Mouse (Mus musculus) CH12.LX (cell line): ENCODE results near the gene Cxcr5. TPM values are rescaled to one million over a fixed set of nuclear protein-coding genes. Genes with fewer than 3 reads are reported as not detected.

Experiments
- DNase-seq: peaks from one replicate; pipeline ENCODE4 v3.0.0-alpha.2; 2013; ENCODE audit errors: extremely low read depth
- H3K27ac ChIP-seq: 2 replicates; pipeline ENCODE4 v1.5.1; 2012; ENCODE audit warnings: low read depth, mild to moderate bottlenecking, control low read depth, moderate library complexity; ENCODE audit not compliant: insufficient read depth
- H3K27me3 ChIP-seq: replicated peaks from 2 replicates; pipeline ENCODE3; 2012; ENCODE audit warnings: inconsistent platforms
- H3K36me3 ChIP-seq, 2 experiments: replicated peaks in 1 of 2; 2 replicates each; pipeline versions ENCODE3 to v1.6.1; 2012; ENCODE audit warnings: inconsistent platforms in 1 of 2, low read length in 1 of 2, mild to moderate bottlenecking in 1 of 2, mixed read lengths in 1 of 2, moderate library complexity in 1 of 2; ENCODE audit not compliant: control insufficient read depth in 1 of 2, insufficient read depth in 1 of 2
- H3K4me1 ChIP-seq, 2 experiments: 2 replicates each; pipeline ENCODE4 v1.6.1; 2012; ENCODE audit warnings: inconsistent platforms in 1 of 2, moderate library complexity in 1 of 2; ENCODE audit not compliant: insufficient read depth in 2 of 2, control insufficient read depth in 1 of 2
- H3K4me2 ChIP-seq: 2 replicates; pipeline ENCODE4 v1.6.1; 2012; ENCODE audit warnings: low read depth, mild to moderate bottlenecking, control low read depth; ENCODE audit not compliant: poor library complexity, insufficient read depth, severe bottlenecking
- H3K4me3 ChIP-seq, 3 experiments: fragments of 150-350 bp in 1 of 3; sonication (generic) in 1 of 3; replicated peaks in 1 of 3; 2 replicates each; pipeline versions ENCODE3 to v1.5.1; 2011 to 2012; ENCODE audit warnings: low read depth in 2 of 3, low read length in 2 of 3, mild to moderate bottlenecking in 2 of 3, moderate library complexity in 2 of 3, control low read depth in 1 of 3, improper control_type of control experiment in 1 of 3, inconsistent platforms in 1 of 3, mixed read lengths in 1 of 3; ENCODE audit not compliant: poor library complexity in 1 of 3
- H3K79me2 ChIP-seq: replicated peaks from 2 replicates; pipeline ENCODE4 v1.6.1; 2012; ENCODE audit warnings: mild to moderate bottlenecking, moderate library complexity; ENCODE audit not compliant: control insufficient read depth, poor library complexity, insufficient read depth, severe bottlenecking; ENCODE audit errors: extremely low read depth
- H3K9ac ChIP-seq: 2 replicates; pipeline ENCODE4 v1.6.1; 2012; ENCODE audit warnings: low read depth, mild to moderate bottlenecking, control low read depth, moderate library complexity; ENCODE audit not compliant: insufficient read depth
- H3K9me3 ChIP-seq: replicated peaks from 2 replicates; pipeline ENCODE3; 2012; ENCODE audit warnings: low read length, inconsistent platforms, mixed read lengths
- BHLHE40 ChIP-seq: IDR thresholded peaks from 2 replicates; pipeline ENCODE4 v1.6.1; 2011; ENCODE audit warnings: mild to moderate bottlenecking, low read depth, low read length, improper control_type of control experiment
- CHD1 ChIP-seq: IDR thresholded peaks from 2 replicates; pipeline ENCODE4 v1.6.1; 2012; ENCODE audit warnings: low read depth, low read length, improper control_type of control experiment, inconsistent platforms
- CTCF ChIP-seq, 2 experiments: IDR thresholded peaks in 1 of 2; conservative IDR thresholded peaks in 1 of 2; 2 replicates each; pipeline ENCODE4 v1.5.1; 2011 to 2012; ENCODE audit warnings: low read depth in 2 of 2, low read length in 2 of 2, improper control_type of control experiment in 1 of 2, inconsistent platforms in 1 of 2, mild to moderate bottlenecking in 1 of 2, moderate library complexity in 1 of 2
- E2F4 ChIP-seq: IDR thresholded peaks from 2 replicates; pipeline ENCODE4 v1.6.1; 2011; ENCODE audit warnings: low read depth, low read length, improper control_type of control experiment; ENCODE audit not compliant: insufficient replicate concordance
- ELF1 ChIP-seq: IDR thresholded peaks from 2 replicates; pipeline ENCODE4 v1.6.1; 2014; ENCODE audit warnings: low read depth, mild to moderate bottlenecking, inconsistent platforms, low read length, improper control_type of control experiment
- ETS1 ChIP-seq: conservative IDR thresholded peaks from 2 replicates; pipeline ENCODE4 v1.6.1; 2012; ENCODE audit warnings: low read depth, mild to moderate bottlenecking, inconsistent platforms, low read length, improper control_type of control experiment, moderate library complexity
- GABPA ChIP-seq: IDR thresholded peaks from 2 replicates; pipeline ENCODE4 v1.6.1; 2012; ENCODE audit warnings: low read depth, low read length, improper control_type of control experiment, inconsistent platforms; ENCODE audit not compliant: insufficient replicate concordance
- IRF4 ChIP-seq: IDR thresholded peaks from 2 replicates; pipeline ENCODE4 v1.6.1; 2014; ENCODE audit warnings: low read depth, mild to moderate bottlenecking, inconsistent platforms, low read length, improper control_type of control experiment
- JUN ChIP-seq: IDR thresholded peaks from 2 replicates; pipeline ENCODE4 v1.6.1; 2011; ENCODE audit warnings: low read depth, mild to moderate bottlenecking, low read length, improper control_type of control experiment, moderate library complexity; ENCODE audit not compliant: insufficient read depth
- MAFK ChIP-seq: IDR thresholded peaks from 2 replicates; pipeline ENCODE4 v1.6.1; 2011; ENCODE audit warnings: low read length, improper control_type of control experiment; ENCODE audit not compliant: insufficient replicate concordance
- MAX ChIP-seq: IDR thresholded peaks from 2 replicates; pipeline ENCODE4 v1.6.1; 2011; ENCODE audit warnings: low read length, improper control_type of control experiment
- MAZ ChIP-seq: IDR thresholded peaks from 2 replicates; pipeline ENCODE4 v1.6.1; 2012; ENCODE audit warnings: low read depth, mild to moderate bottlenecking, inconsistent platforms, low read length, improper control_type of control experiment, moderate library complexity
- MEF2A ChIP-seq: IDR thresholded peaks from 2 replicates; pipeline ENCODE4 v1.6.1; 2014; ENCODE audit warnings: low read depth, mild to moderate bottlenecking, inconsistent platforms, low read length, improper control_type of control experiment, borderline replicate concordance
- MXI1 ChIP-seq: IDR thresholded peaks from 2 replicates; pipeline ENCODE4 v1.6.1; 2011; ENCODE audit warnings: mild to moderate bottlenecking, low read depth, low read length, improper control_type of control experiment
- MYC ChIP-seq: IDR thresholded peaks from 2 replicates; pipeline ENCODE4 v1.6.1; 2011; ENCODE audit warnings: low read depth, mild to moderate bottlenecking, improper control_type of control experiment, low read length
- NELFE ChIP-seq: IDR thresholded peaks from 2 replicates; pipeline ENCODE4 v1.6.1; 2011; ENCODE audit warnings: low read depth, low read length, improper control_type of control experiment
- NRF1 ChIP-seq: IDR thresholded peaks from 2 replicates; pipeline ENCODE4 v1.6.1; 2014; ENCODE audit warnings: low read depth, mild to moderate bottlenecking, inconsistent platforms, low read length, improper control_type of control experiment, moderate library complexity
- PAX5 ChIP-seq: IDR thresholded peaks from 2 replicates; pipeline ENCODE4 v1.6.1; 2012; ENCODE audit warnings: low read length, inconsistent platforms, mixed read lengths
- POLR2A ChIP-seq: IDR thresholded peaks from 2 replicates; pipeline ENCODE4 v1.6.1; 2011; ENCODE audit warnings: low read depth, mild to moderate bottlenecking, improper control_type of control experiment, low read length
- POLR2AphosphoS2 ChIP-seq: IDR thresholded peaks from 2 replicates; pipeline ENCODE4 v1.6.1; 2011; ENCODE audit warnings: low read depth, low read length, improper control_type of control experiment
- RAD21 ChIP-seq: IDR thresholded peaks from 2 replicates; pipeline ENCODE4 v1.6.1; 2011; ENCODE audit warnings: low read depth, mild to moderate bottlenecking, low read length, improper control_type of control experiment, moderate library complexity
- SIN3A ChIP-seq: IDR thresholded peaks from 2 replicates; pipeline ENCODE4 v1.6.1; 2012; ENCODE audit warnings: low read length, improper control_type of control experiment, inconsistent platforms
- SMC3 ChIP-seq: IDR thresholded peaks from 2 replicates; pipeline ENCODE4 v1.6.1; 2011; ENCODE audit warnings: low read depth, low read length, improper control_type of control experiment
- TBP ChIP-seq: conservative IDR thresholded peaks from 2 replicates; pipeline ENCODE4 v1.6.1; 2011; ENCODE audit warnings: low read depth, low read length, improper control_type of control experiment
- TCF12 ChIP-seq: IDR thresholded peaks from 2 replicates; pipeline ENCODE4 v1.6.1; 2014; ENCODE audit warnings: low read depth, mild to moderate bottlenecking, inconsistent platforms, low read length, improper control_type of control experiment
- UBTF ChIP-seq: IDR thresholded peaks from 2 replicates; pipeline ENCODE4 v1.6.1; 2012; ENCODE audit warnings: low read depth, mild to moderate bottlenecking, inconsistent platforms, low read length, improper control_type of control experiment, moderate library complexity
- USF1 ChIP-seq: IDR thresholded peaks from 2 replicates; pipeline ENCODE4 v1.6.1; 2014; ENCODE audit warnings: low read depth, mild to moderate bottlenecking, inconsistent platforms, low read length, improper control_type of control experiment
- ZC3H11A ChIP-seq: IDR thresholded peaks from 2 replicates; pipeline ENCODE4 v1.6.1; 2012; ENCODE audit warnings: low read depth, mild to moderate bottlenecking, inconsistent platforms, low read length, improper control_type of control experiment
- ZMIZ1 ChIP-seq: IDR thresholded peaks from 2 replicates; pipeline ENCODE4 v1.6.1; 2012; ENCODE audit warnings: low read depth, mild to moderate bottlenecking, inconsistent platforms, low read length, improper control_type of control experiment
- dilution Hi-C: fragments of 300-500 bp; cut with MboI; formaldehyde crosslinking; loops from 2 replicates; pipeline ENCODE4 v1.14.3; 2020; ENCODE audit warnings: low sequenced_read_pairs; ENCODE audit not compliant: extremely low pct_unique_long_range_greater_than_20kb, extremely low pct_ligation_motif_present
- in situ Hi-C: fragments of 300-500 bp; cut with MboI; formaldehyde crosslinking; loops from 3 replicates; pipeline ENCODE4 v1.14.3; 2019; ENCODE audit warnings: low sequenced_read_pairs, low pct_ligation_motif_present, low pct_unique_long_range_greater_than_20kb, mixed read lengths
- polyA plus RNA-seq: library from polyadenylated mRNA; unstranded; fragments of >175 nt; gene quantifications from 2 replicates; pipeline ENCODE4 v1.2.1, GENCODE M21; 2012; ENCODE audit warnings: low read depth; ENCODE audit not compliant: insufficient read length
- total RNA-seq, 2 experiments: library from RNA; depleted of rRNA; stranded (reverse); fragments of 300-350 nt in 1 of 2; fragments of >200 nt in 1 of 2; gene quantifications; 2 replicates each; pipeline ENCODE4 v1.2.3; 2012 to 2014

Cxcr5 gene
- total and polyA plus RNA-seq, 3 experiments = 30.2 to 93.4 (median 70.5) TPM

DNA sequence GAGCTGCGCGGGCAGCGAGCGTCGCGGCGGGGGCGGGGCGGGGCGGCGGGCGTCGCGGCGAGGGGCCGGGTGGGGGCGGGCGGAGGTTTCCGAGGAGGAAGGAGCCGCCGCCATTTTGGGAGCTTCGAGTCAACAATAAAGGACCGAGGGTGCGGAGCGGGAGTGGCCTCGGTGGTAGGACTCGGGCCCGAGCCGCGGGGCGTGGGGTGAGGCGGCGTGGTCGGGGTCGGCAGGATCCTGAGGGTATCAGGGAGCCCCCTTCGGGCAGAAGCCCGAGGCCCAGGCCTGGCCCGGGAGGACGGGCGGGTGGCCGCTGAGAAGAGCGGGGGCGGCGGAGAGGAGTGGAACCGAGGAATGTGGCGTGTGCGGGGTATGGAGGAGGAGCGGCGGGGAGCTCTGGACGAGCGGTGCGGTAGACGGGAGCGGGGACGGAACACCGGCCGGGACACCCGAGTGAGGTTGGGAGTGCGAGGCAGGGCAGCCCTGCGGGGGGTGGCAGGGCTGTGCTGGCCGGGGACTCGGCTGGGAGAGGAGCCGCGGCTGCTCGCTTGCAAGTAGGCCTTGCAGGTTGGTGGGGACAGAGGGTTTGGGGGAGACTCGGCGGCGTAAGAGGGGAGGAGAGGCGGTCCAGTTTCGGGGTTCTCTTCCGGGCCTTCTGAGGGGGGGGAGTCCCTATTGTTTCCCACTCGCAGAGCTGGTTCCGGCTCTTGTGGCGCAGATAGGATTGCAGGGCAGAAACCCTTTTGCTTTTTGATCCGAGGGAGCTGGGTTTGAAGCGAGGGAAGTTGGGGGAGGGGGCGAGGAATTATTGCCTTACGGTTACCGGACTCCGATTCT, 43.3 kb upstream of the Cxcr5 start, which contains the start of gene Ddx6:
Gene Ddx6, plus strand, starts transcription at position 114 of the 837 bp plus-strand sequence.
- Histone ChIP-seq H3K4me2 (peak within 1 kb of the TSS; percentile 96), H3K36me3 (peaks cover 19 to 23% of the 10 kb centered on the region in 2 experiments), H3K27me3 (no peaks in the 10 kb centered on the region), H3K79me2 (peaks cover 62% of the 10 kb centered on the region), H3K9me3 (no peaks in the 10 kb centered on the region), H3K4me1 (peaks cover 4 to 35% of the 10 kb centered on the region in 2 experiments), H3K4me3 (peak within 1 kb of the TSS; percentile 76 to 98 (median 96)), H3K9ac (peak within 1 kb of the TSS; percentile 92), H3K27ac (peak within 1 kb of the TSS; percentile 89)
- DNase-seq = peak; percentile 74
- in situ Hi-C loops (loop anchor here (5.0 kb wide), 2 partner anchors 38 to 83 kb away; no protein-coding TSS in a partner anchor), dilution Hi-C loops (no loop called here)
- TF ChIP-seq TCF12 (peak; percentile 25; the same call in 1 of the 2 replicates), NELFE (peak; percentile 13; the same call in 1 of the 2 replicates), CHD1 (peak; percentile 29; the same call in 1 of the 2 replicates), ELF1 (peak; percentile 54), POLR2A (peak; percentile 63), ETS1 (no peak; the same call in 1 of the 2 replicates)

DNA sequence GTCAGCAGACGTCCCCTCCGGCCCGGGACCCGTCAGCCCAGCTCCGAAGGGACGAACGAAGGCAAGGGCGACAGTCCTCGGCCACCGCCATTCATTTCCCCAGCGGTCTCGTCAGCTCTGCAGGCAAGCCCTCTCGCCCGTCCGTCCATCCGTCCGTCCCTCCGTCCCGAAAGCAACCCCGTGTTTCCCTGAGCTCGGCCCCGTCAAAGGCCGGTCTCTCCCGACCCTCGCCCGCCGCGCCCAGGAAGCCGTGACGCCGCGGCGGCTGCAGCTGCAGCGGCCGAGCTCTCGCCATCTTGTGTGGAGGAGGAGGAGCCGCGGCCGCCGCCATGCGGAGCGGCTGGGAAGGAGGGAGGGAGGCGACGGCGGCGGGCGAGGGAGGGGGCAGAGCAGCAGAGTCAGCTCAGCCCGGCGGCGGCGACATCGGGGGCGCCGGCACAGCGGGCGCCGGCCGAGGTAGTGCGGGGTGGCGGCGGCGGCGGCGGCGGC, 42.7 kb upstream of the Cxcr5 start:
- Histone ChIP-seq H3K36me3 (peaks cover 17 to 18% of the 10 kb centered on the region in 2 experiments), H3K4me3 (peak overlapping the region; percentile 76 to 98 (median 96)), H3K79me2 (peaks cover 55% of the 10 kb centered on the region), H3K4me2 (no peak overlapping the region), H3K9ac (peak overlapping the region; percentile 92), H3K27ac (peak overlapping the region; percentile 76), H3K4me1 (peaks cover 4 to 40% of the 10 kb centered on the region in 2 experiments), H3K9me3 (no peaks in the 10 kb centered on the region), H3K27me3 (no peaks in the 10 kb centered on the region)
- dilution Hi-C loops = no loop called here
- in situ Hi-C loops = loop anchor here (5.0 kb wide), 1 partner anchor 37 kb away; no protein-coding TSS in a partner anchor
- peak; percentile 70 for DNase-seq
- TF ChIP-seq UBTF = peak; percentile 88
- peak; percentile 28; the same call in 1 of the 2 replicates for TF ChIP-seq NELFE
- no peak for TF ChIP-seq MAFK
- 0 out of 2 replicates have a peak, but pooled peaks have one; percentile 53 for TF ChIP-seq MXI1
- TF ChIP-seq MEF2A = no peak
- no peak for TF ChIP-seq SMC3
- no peak for TF ChIP-seq PAX5
- TF ChIP-seq IRF4 = no peak
- no peak for TF ChIP-seq ZC3H11A
- TF ChIP-seq ETS1 = no peak
- peak; percentile 58 for TF ChIP-seq POLR2A
- TF ChIP-seq ZMIZ1 = no peak
- TF ChIP-seq MAZ = no peak
- TF ChIP-seq NRF1 = peak; percentile 57
- TF ChIP-seq GABPA = no peak
- TF ChIP-seq CHD1 = 0 out of 2 replicates have a peak, but pooled peaks have one; percentile 7
- peak; percentile 76 for TF ChIP-seq TCF12
- no peak for TF ChIP-seq CTCF (conservative IDR thresholded peaks at IDR 0.05 in 1 of 2, IDR thresholded peaks at IDR 0.05 in 1 of 2; ENCODE audit: low read depth in 2 of 2, low read length in 2 of 2)
- no peak for TF ChIP-seq TBP
- TF ChIP-seq JUN = no peak
- TF ChIP-seq USF1 = no peak
- TF ChIP-seq SIN3A = 0 out of 2 replicates have a peak, but pooled peaks have one; percentile 48
- no peak for TF ChIP-seq MYC
- TF ChIP-seq POLR2AphosphoS2 = no peak; the same call in 1 of the 2 replicates
- TF ChIP-seq MAX = no peak
- no peak for TF ChIP-seq ELF1
- TF ChIP-seq BHLHE40 = no peak
- no peak for TF ChIP-seq E2F4
- TF ChIP-seq RAD21 = no peak
